Mouse (Mus musculus): ENCODE data around the gene Mad1l1.
"Not testable (repeated sequence)": the region's sequence is repeated elsewhere in the genome, so short reads cannot be mapped to it uniquely, and the experiment has no call there.

The Mad1l1 gene

GRCm38 (mm10) chr5:140009083-140009655, 312.2 kb downstream of the Mad1l1 start:
- peak; percentile 14 for DNase-seq (ENCODE audit: low read depth, low spot score)

- no peak for DNase-seq (ENCODE audit: low read depth, low spot score)
Measured at GRCm38 (mm10) chr5:140008523-140008806, 312.9 kb downstream of the Mad1l1 start.

GRCm38 (mm10) chr5:140007656-140008522, 313.5 kb downstream of the Mad1l1 start:
- no peak for DNase-seq (ENCODE audit: low read depth, low spot score)

GRCm38 (mm10) chr5:140006861-140007260, 314.5 kb downstream of the Mad1l1 start:
- no peak for DNase-seq (ENCODE audit: low read depth, low spot score)

- DNase-seq (ENCODE audit: low read depth, low spot score), result no peak
Measured at GRCm38 (mm10) chr5:140002541-140002940, 318.8 kb downstream of the Mad1l1 start.

GRCm38 (mm10) chr5:139998916-139999315, 322.4 kb downstream of the Mad1l1 start:
- DNase-seq (ENCODE audit: low read depth, low spot score), result peak; percentile 91

GRCm38 (mm10) chr5:139998321-139998720, 323.0 kb downstream of the Mad1l1 start:
- DNase-seq (ENCODE audit: low read depth, low spot score), result not testable (repeated sequence)

- no peak for DNase-seq (ENCODE audit: low read depth, low spot score)
Measured at GRCm38 (mm10) chr5:139991531-139991930, 329.8 kb downstream of the Mad1l1 start.

- DNase-seq (ENCODE audit: low read depth, low spot score), result peak; percentile 64
Measured at GRCm38 (mm10) chr5:139985073-139985746, 336.1 kb downstream of the Mad1l1 start.

- no peak for DNase-seq (ENCODE audit: low read depth, low spot score)
Measured at GRCm38 (mm10) chr5:139981976-139982375, 339.4 kb downstream of the Mad1l1 start.

- peak; percentile 41 for DNase-seq (ENCODE audit: low read depth, low spot score)
Measured at GRCm38 (mm10) chr5:139979371-139979770, 342.0 kb downstream of the Mad1l1 start.

- DNase-seq (ENCODE audit: low read depth, low spot score), result peak; percentile 57
Measured at GRCm38 (mm10) chr5:139978525-139979276, 342.7 kb downstream of the Mad1l1 start.

GRCm38 (mm10) chr5:139977476-139977875, 343.9 kb downstream of the Mad1l1 start:
- no peak for DNase-seq (ENCODE audit: low read depth, low spot score)

GRCm38 (mm10) chr5:139976584-139976983, 344.8 kb downstream of the Mad1l1 start:
- no peak for DNase-seq (ENCODE audit: low read depth, low spot score)

- no peak for DNase-seq (ENCODE audit: low read depth, low spot score)
Measured at GRCm38 (mm10) chr5:139970186-139970631, 351.1 kb downstream of the Mad1l1 start.

GRCm38 (mm10) chr5:139969151-139969948, 352.0 kb downstream of the Mad1l1 start:
- DNase-seq (ENCODE audit: low read depth, low spot score), result no peak

GRCm38 (mm10) chr5:139965596-139965995, 355.8 kb downstream of the Mad1l1 start:
- DNase-seq (ENCODE audit: low read depth, low spot score), result no peak

- no peak for DNase-seq (ENCODE audit: low read depth, low spot score)
Measured at GRCm38 (mm10) chr5:139964391-139964790, 357.0 kb downstream of the Mad1l1 start.

- no peak for DNase-seq (ENCODE audit: low read depth, low spot score)
Measured at GRCm38 (mm10) chr5:139959741-139960140, 361.6 kb downstream of the Mad1l1 start.
